9 mouse cellular contexts compared by ENCODE assay signal in genomic region chr4:130167321-130167720, GRCm38 (mm10). TPM values are rescaled to one million over a fixed set of nuclear protein-coding genes. Genes with fewer than 3 reads are reported as not detected.
A peak's percentile ranks its signal among the peaks of the same experiment; 100 is the strongest.
DNase-seq lines count a peak whose midpoint lies in the region; ATAC-seq lines count a peak whose summit lies in the region.
"Had no signal": no experiment of that assay in that cellular context is flagged by ENCODE, and none has a peak within 500 bp of the region (broad histone marks: within the 10 kb centered on the region; RNA-seq: fewer than 3 reads in every experiment).

No protein-coding gene starts in this region.

- ATAC-seq in heart, embryonic 15.5 days (replicated peaks; ENCODE audit: insufficient number of reproducible peaks, insufficient read depth, low FRiP score, low read depth) = no peak
- no peak for ATAC-seq in embryonic facial prominence, embryonic 12.5 days (ENCODE audit: insufficient number of reproducible peaks, insufficient read depth, low FRiP score, low TSS enrichment)
- ATAC-seq in hindbrain, embryonic 13.5 days (ENCODE audit: low FRiP score) = no peak
- ATAC-seq in midbrain, embryonic 12.5 days (ENCODE audit: low FRiP score, low read depth) = no peak

- no peaks in the 10 kb centered on the region for H3K27me3 ChIP-seq in heart, embryonic 15.5 days
- H3K27me3 ChIP-seq in embryonic facial prominence, embryonic 12.5 days = peaks cover 22% of the 10 kb centered on the region
- peaks cover 62% of the 10 kb centered on the region for H3K27me3 ChIP-seq in hindbrain, embryonic 13.5 days
- H3K27me3 ChIP-seq in midbrain, embryonic 12.5 days = peaks cover 56% of the 10 kb centered on the region

- peak overlapping the region; percentile 85 for H3K27ac ChIP-seq in heart, embryonic 15.5 days
- no peak overlapping the region for H3K27ac ChIP-seq in embryonic facial prominence, embryonic 12.5 days
- H3K27ac ChIP-seq in hindbrain, embryonic 13.5 days = no peak overlapping the region
- H3K27ac ChIP-seq in midbrain, embryonic 12.5 days (replicated peaks) = no peak overlapping the region

- H3K36me3 ChIP-seq in heart, embryonic 15.5 days = no peaks in the 10 kb centered on the region
- no peaks in the 10 kb centered on the region for H3K36me3 ChIP-seq in embryonic facial prominence, embryonic 12.5 days
- no peaks in the 10 kb centered on the region for H3K36me3 ChIP-seq in hindbrain, embryonic 13.5 days
- H3K36me3 ChIP-seq in midbrain, embryonic 12.5 days = no peaks in the 10 kb centered on the region

- H3K4me2 ChIP-seq in heart, embryonic 15.5 days = peak overlapping the region; percentile 61
- peak overlapping the region; percentile 21 for H3K4me2 ChIP-seq in embryonic facial prominence, embryonic 12.5 days (replicated peaks)
- H3K4me2 ChIP-seq in hindbrain, embryonic 13.5 days = peak overlapping the region; percentile 30; the same call in 1 of the 2 replicates
- H3K4me2 ChIP-seq in midbrain, embryonic 12.5 days (replicated peaks) = peak overlapping the region; percentile 28

- H3K9ac ChIP-seq in heart, embryonic 15.5 days = no peak overlapping the region
- no peak overlapping the region for H3K9ac ChIP-seq in embryonic facial prominence, embryonic 12.5 days
- no peak overlapping the region for H3K9ac ChIP-seq in hindbrain, embryonic 13.5 days
- no peak overlapping the region for H3K9ac ChIP-seq in midbrain, embryonic 12.5 days (replicated peaks)

- H3K9me3 ChIP-seq in heart, embryonic 15.5 days (replicated peaks) = no peaks in the 10 kb centered on the region
- H3K9me3 ChIP-seq in embryonic facial prominence, embryonic 12.5 days = no peaks in the 10 kb centered on the region
- no peaks in the 10 kb centered on the region for H3K9me3 ChIP-seq in hindbrain, embryonic 13.5 days
- H3K9me3 ChIP-seq in midbrain, embryonic 12.5 days = no peaks in the 10 kb centered on the region

- peaks cover 86% of the 10 kb centered on the region for H3K4me1 ChIP-seq in heart, embryonic 15.5 days (replicated peaks)
- H3K4me1 ChIP-seq in embryonic facial prominence, embryonic 12.5 days = peaks cover 48% of the 10 kb centered on the region
- H3K4me1 ChIP-seq in hindbrain, embryonic 13.5 days (replicated peaks) = peaks cover 30% of the 10 kb centered on the region
- H3K4me1 ChIP-seq in midbrain, embryonic 12.5 days = peaks cover 26% of the 10 kb centered on the region

- WGBS in heart, embryonic 15.5 days = 57% methylated on average over 22 of the region's 22 CpGs
- WGBS in embryonic facial prominence, embryonic 12.5 days = 60% methylated on average over 22 of the region's 22 CpGs
- WGBS in hindbrain, embryonic 13.5 days = 59% methylated on average over 22 of the region's 22 CpGs
- whole genome bisulfite sequencing in midbrain, embryonic 12.5 days = 59% methylated on average over 22 of the region's 22 CpGs

- no peak overlapping the region for H3K4me3 ChIP-seq in heart, embryonic 15.5 days
- H3K4me3 ChIP-seq in embryonic facial prominence, embryonic 12.5 days = no peak overlapping the region
- no peak overlapping the region for H3K4me3 ChIP-seq in hindbrain, embryonic 13.5 days
- H3K4me3 ChIP-seq in midbrain, embryonic 12.5 days = no peak overlapping the region

- DNase-seq in heart, postnatal 4 days = no peak
- DNase-seq in B cell, adult 2 months = no peak
- DNase-seq in layer of hippocampus, adult 9-10 months (ENCODE audit: low spot score) = no peak
- no peak for DNase-seq in adrenal gland, adult 2 months

RNA-seq across cellular contexts. Expression of gene Tinagl1, which starts 7.6 kb away (rescaled TPM):
- 52.0 and 57.2 TPM in 2 replicates for polyA plus RNA-seq in heart, embryonic 15.5 days (2015; fragmentation: Nextera tagmentation; extraction: Ambion mirVana)
- 10 to 100 TPM; 68.9 to 69.4 TPM for total RNA-seq in heart, postnatal 4 days (2021)
- 11.8 and 12.9 TPM in 2 replicates for polyA plus RNA-seq in embryonic facial prominence, embryonic 12.5 days (2016; fragmentation: Nextera tagmentation; extraction: Ambion mirVana)
- 7.5 and 7.6 TPM in 2 replicates for polyA plus RNA-seq in hindbrain, embryonic 13.5 days (2015; fragmentation: Nextera tagmentation; extraction: Ambion mirVana)
- 4.8 and 7.9 TPM in 2 replicates for polyA plus RNA-seq in midbrain, embryonic 12.5 days (2016; fragmentation: Nextera tagmentation; extraction: Ambion mirVana)
- total RNA-seq in adrenal gland, adult 2 months (2021) = 100 to 1,000 TPM; 115 to 136 TPM
- polyA plus RNA-seq in adrenal gland, adult 2 months (2012; rRNA removed) = 311 and 341 TPM in 2 replicates

RNA-seq across cellular contexts. Expression of gene Hcrtr1, which starts 28.2 kb away (rescaled TPM):
- polyA plus RNA-seq in heart, embryonic 15.5 days (2015; fragmentation: Nextera tagmentation; extraction: Ambion mirVana) = 0.13 TPM in 1 of 2 replicates, not detected in the other
- total RNA-seq in heart, postnatal 4 days (2021) = not detected
- polyA plus RNA-seq in embryonic facial prominence, embryonic 12.5 days (2016; fragmentation: Nextera tagmentation; extraction: Ambion mirVana) = 0.27 and 0.32 TPM in 2 replicates
- 0.60 and 1.0 TPM in 2 replicates for polyA plus RNA-seq in hindbrain, embryonic 13.5 days (2015; fragmentation: Nextera tagmentation; extraction: Ambion mirVana)
- polyA plus RNA-seq in midbrain, embryonic 12.5 days (2016; fragmentation: Nextera tagmentation; extraction: Ambion mirVana) = 0.47 and 0.48 TPM in 2 replicates
- under 1 TPM; 0.69 to 0.86 TPM for total RNA-seq in adrenal gland, adult 2 months (2021)
- polyA plus RNA-seq in adrenal gland, adult 2 months (2012; rRNA removed) = 7.6 and 10.5 TPM in 2 replicates

RNA-seq across cellular contexts. Expression of gene Gm853, which starts 54.9 kb away (rescaled TPM):
- polyA plus RNA-seq in heart, embryonic 15.5 days (2015; fragmentation: Nextera tagmentation; extraction: Ambion mirVana) = not detected in 2 replicates
- not detected for total RNA-seq in heart, postnatal 4 days (2021)
- not detected in 2 replicates for polyA plus RNA-seq in embryonic facial prominence, embryonic 12.5 days (2016; fragmentation: Nextera tagmentation; extraction: Ambion mirVana)
- 0.67 and 1.4 TPM in 2 replicates for polyA plus RNA-seq in hindbrain, embryonic 13.5 days (2015; fragmentation: Nextera tagmentation; extraction: Ambion mirVana)
- not detected in 2 replicates for polyA plus RNA-seq in midbrain, embryonic 12.5 days (2016; fragmentation: Nextera tagmentation; extraction: Ambion mirVana)
- not detected for total RNA-seq in adrenal gland, adult 2 months (2021)
- polyA plus RNA-seq in adrenal gland, adult 2 months (2012; rRNA removed) = not detected in 2 replicates
- polyA plus RNA-seq: liver, embryonic 16.5 days had no signal
